Mouse (Mus musculus) cerebellum, adult 2 months (tissue): ENCODE measurements around the gene Gh. TPM values are rescaled to one million over a fixed set of nuclear protein-coding genes. Genes with fewer than 3 reads are reported as not detected.

Experiments
- DNase-seq, 2 experiments: peaks; one replicate each; pipeline ENCODE4 v3.0.0; 2021
- H3K27ac ChIP-seq: fragments of 200-500 bp; 2 replicates; pipeline ENCODE4 v1.5.1; 2012; ENCODE audit warnings: low read length, control low read depth, inconsistent platforms; ENCODE audit not compliant: insufficient read depth
- H3K27me3 ChIP-seq: fragments of 200-500 bp; 2 replicates; pipeline ENCODE4 v1.6.1; 2012; ENCODE audit warnings: inconsistent platforms, mild to moderate bottlenecking, low read length, moderate library complexity; ENCODE audit not compliant: control insufficient read depth, insufficient read depth
- H3K4me1 ChIP-seq: fragments of 200-500 bp; 2 replicates; pipeline ENCODE4 v1.6.1; 2011; ENCODE audit warnings: low read length; ENCODE audit not compliant: control insufficient read depth, insufficient read depth
- H3K4me3 ChIP-seq: fragments of 200-500 bp; replicated peaks from 2 replicates; pipeline ENCODE3; 2011; ENCODE audit warnings: mild to moderate bottlenecking, low read depth, low read length, control low read depth; ENCODE audit not compliant: insufficient read depth
- CTCF ChIP-seq: fragments of 200-500 bp; IDR thresholded peaks from 2 replicates; pipeline ENCODE4 v1.5.1; 2011; ENCODE audit warnings: low read depth, mild to moderate bottlenecking, control low read depth, low read length, moderate library complexity, borderline replicate concordance; ENCODE audit not compliant: insufficient read depth
- POLR2A ChIP-seq: fragments of 200-500 bp; IDR thresholded peaks from 2 replicates; pipeline ENCODE4 v1.6.1; 2011; ENCODE audit warnings: low read length, control low read depth, borderline replicate concordance; ENCODE audit not compliant: insufficient read depth
- WGBS: fragments of 180-500 bp; shearing (Covaris S2); methylation state at CpG from one replicate; pipeline ENCODE4 v1.1.7; 2018; 5-methylcytosine and 5-hydroxymethylcytosine counted together
- polyA plus RNA-seq: library from polyadenylated mRNA; depleted of rRNA; stranded (reverse); fragments of >200 nt; gene quantifications from 2 replicates; pipeline ENCODE4 v1.2.3, GENCODE M21; 2012

The Gh gene
- polyA plus RNA-seq, 1 experiment, result not detected

DNA sequence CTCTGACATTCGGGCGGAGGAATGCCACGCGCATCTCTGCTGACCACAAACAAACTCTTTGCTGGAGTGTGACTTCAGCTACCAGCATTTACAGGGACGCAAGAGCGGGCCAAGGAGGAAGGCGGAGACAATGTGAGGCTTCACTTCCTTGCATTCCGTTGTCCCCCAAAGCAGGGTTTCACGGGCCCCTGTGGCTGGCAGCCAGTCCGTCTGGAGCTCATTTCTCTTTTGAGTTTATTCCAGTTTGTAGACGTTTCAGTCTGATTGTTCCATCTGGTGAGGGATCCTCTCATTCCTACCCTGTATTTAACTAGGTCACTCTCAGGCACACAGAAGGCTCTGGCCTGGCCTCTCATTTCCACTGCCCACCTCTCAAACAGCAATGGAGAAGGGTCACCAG, 14.7 kb downstream of the Gh start:
- peak overlapping the region; percentile 6 for H3K4me3 ChIP-seq
- WGBS, result 6% methylated on average over 11 of the region's 11 CpGs
- H3K4me1 ChIP-seq, result peaks cover 64% of the 10 kb centered on the region
- peak overlapping the region; percentile 89 for H3K27ac ChIP-seq
- no peak for TF ChIP-seq CTCF
- TF ChIP-seq POLR2A, result peak; percentile 30; the same call in 1 of the 2 replicates
- DNase-seq, result peak; percentile 87 to 89
- no peaks in the 10 kb centered on the region for H3K27me3 ChIP-seq

DNA sequence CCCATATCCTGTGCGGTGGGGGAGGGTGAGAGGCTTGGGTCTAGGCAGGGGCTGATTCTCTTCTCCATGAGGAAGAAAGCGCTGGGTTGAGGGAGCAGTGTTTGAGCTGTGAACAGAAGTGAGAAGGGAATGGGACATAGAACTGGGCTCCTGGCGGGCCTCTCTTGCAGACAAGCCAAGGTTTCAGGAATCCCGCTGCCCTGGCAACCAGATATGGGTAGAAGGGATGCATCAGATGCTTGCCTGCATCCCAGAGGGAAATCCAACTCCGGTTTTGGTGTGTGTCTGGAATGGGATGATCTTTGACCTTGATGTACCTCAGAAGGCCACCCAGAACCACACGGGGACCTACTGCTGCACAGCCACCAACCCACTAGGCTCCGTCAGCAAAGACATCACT, 15.5 kb downstream of the Gh start:
- Histone ChIP-seq H3K4me3 (no peak overlapping the region), H3K27me3 (no peaks in the 10 kb centered on the region), H3K27ac (peak overlapping the region; percentile 89), H3K4me1 (peaks cover 59% of the 10 kb centered on the region)
- peak; percentile 60 to 63 for DNase-seq
- TF ChIP-seq CTCF (no peak), POLR2A (no peak)
- WGBS, result 34% methylated on average over 7 of the region's 7 CpGs

DNA sequence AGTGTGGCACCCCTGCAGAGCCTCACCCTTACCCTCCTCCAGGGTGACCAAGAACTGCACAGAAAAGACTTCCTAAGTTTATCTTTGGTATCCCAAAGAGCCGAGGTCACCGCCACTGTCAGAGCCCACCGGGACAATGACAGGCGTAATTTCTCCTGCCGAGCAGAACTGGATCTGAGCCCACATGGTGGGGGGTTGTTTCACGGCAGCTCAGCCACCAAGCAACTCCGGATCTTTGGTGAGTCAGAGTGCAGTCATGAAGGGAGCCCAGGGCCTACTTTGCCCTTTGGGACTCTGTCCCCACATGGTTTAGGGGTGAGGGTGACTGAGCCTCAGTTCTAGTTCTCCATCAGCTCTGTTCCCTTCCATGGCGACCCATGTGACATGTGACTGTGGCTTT, 17.5 kb downstream of the Gh start:
- H3K4me3 ChIP-seq, result no peak overlapping the region
- H3K4me1 ChIP-seq, result peaks cover 47% of the 10 kb centered on the region
- no peaks in the 10 kb centered on the region for H3K27me3 ChIP-seq
- no peak overlapping the region for H3K27ac ChIP-seq
- WGBS, result 42% methylated on average over 8 of the region's 8 CpGs
- TF ChIP-seq POLR2A (no peak), CTCF (no peak)
- no peak for DNase-seq

DNA sequence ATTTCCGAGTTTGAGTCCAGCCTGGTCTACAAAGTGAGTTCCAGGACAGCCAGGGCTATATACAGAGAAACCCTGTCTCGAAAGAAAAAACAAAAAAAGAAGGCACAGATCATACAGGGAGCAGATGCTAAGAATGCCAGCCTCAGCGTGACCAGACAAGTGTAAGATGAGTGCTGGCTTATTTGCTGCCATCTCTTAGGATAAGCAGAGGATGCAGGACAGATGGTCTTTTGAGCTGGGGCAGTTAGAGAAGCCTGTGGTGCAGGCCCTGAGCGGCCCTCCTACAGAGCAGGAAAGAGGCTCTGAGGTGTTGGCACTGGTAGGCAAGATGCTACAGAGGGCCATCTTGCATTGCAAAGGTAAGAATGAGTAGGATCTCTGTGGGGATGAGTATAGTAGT, 18.3 kb downstream of the Gh start:
- Histone ChIP-seq H3K4me3 (no peak overlapping the region), H3K27ac (peak overlapping the region; percentile 11), H3K4me1 (peaks cover 44% of the 10 kb centered on the region), H3K27me3 (no peaks in the 10 kb centered on the region)
- whole genome bisulfite sequencing, result 22% methylated on average over 4 of the region's 4 CpGs
- peak; percentile 59 to 75 for DNase-seq
- TF ChIP-seq CTCF, result no peak
- no peak for TF ChIP-seq POLR2A

DNA sequence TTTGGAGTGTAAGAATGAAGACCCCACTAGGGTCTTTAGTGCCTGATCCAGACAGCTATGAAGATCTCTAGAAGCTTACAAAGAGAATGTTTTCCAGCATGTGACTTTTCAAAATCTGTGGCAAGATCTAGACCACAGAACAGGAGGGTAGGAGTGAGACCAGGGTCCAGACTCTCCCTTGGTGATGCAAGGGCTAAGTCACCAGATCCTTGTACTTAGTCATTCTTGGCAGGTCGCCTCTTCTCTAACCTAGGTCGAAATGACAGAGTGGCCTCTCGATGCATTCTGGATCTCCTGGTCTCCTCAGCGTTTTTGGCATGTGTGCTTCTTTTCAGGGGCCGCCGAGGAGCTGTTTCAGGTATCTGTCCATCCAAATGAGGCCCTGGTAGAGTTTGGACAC, 19.2 kb downstream of the Gh start:
- Histone ChIP-seq H3K4me1 (peaks cover 37% of the 10 kb centered on the region), H3K27me3 (no peaks in the 10 kb centered on the region), H3K4me3 (no peak overlapping the region), H3K27ac (no peak overlapping the region)
- WGBS, result 71% methylated on average over 6 of the region's 6 CpGs
- no peak for TF ChIP-seq CTCF
- no peak for DNase-seq

DNA sequence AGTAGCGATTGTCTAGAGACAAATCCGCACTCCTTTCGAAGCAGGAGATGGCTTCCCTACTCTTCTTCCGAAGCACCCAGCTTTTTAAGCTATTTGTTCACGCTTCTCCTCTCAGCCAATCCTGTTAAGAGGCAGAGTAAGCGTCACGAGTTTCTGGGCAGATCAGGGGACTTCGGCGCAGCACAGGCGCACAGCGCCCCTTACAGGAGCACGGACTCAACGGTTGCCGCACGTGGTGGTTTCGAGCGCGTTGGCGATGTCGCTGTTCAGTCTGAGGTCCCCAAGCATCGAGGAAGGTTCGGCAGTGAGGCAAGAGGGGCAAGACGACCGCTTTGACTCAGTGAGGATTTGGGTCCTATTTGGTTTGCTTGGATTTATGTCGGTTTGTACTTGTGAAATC, 25.2 kb downstream of the Gh start, which contains the start of gene Tcam1:
TSS of gene Tcam1 (plus strand) at position 219 of the 400 bp plus-strand sequence.
- 5% methylated on average over 25 of the region's 25 CpGs for WGBS
- Histone ChIP-seq H3K4me1 (peaks cover 5% of the 10 kb centered on the region; the same call in 1 of the 2 replicates), H3K27ac (no peak within 1 kb of the TSS), H3K27me3 (no peaks in the 10 kb centered on the region), H3K4me3 (peak within 1 kb of the TSS; percentile 42)
- DNase-seq, result peak; percentile 89 to 94
- no peak for TF ChIP-seq POLR2A
- TF ChIP-seq CTCF, result peak; percentile 87

DNA sequence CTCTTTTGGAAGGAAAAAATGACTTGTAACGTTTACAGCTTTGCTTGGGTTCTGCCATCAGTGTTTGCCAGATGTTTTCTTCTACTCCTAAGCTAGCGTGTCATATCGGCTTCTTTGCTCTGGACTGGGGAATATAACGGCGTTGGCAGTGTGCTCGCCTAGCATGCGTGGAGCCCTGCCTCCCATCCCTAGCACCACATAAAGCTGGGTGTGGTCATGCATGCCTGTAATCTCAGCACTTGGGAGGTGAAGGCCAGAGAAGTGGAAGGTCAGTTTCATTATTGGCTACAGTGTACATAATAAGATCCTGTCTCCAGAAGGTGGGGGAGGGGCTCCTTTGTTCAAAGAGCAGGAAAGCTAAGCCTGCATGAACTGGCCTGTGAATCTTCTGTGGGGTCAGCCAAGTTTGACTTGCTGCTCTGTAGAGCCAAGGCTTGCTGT, 26.7 kb downstream of the Gh start:
- 85% methylated on average over 7 of the region's 7 CpGs for WGBS
- Histone ChIP-seq H3K4me1 (peaks cover 8% of the 10 kb centered on the region; the same call in 1 of the 2 replicates), H3K4me3 (no peak overlapping the region), H3K27me3 (no peaks in the 10 kb centered on the region), H3K27ac (no peak overlapping the region)
- no peak for DNase-seq
- no peak for TF ChIP-seq CTCF
- TF ChIP-seq POLR2A, result no peak

DNA sequence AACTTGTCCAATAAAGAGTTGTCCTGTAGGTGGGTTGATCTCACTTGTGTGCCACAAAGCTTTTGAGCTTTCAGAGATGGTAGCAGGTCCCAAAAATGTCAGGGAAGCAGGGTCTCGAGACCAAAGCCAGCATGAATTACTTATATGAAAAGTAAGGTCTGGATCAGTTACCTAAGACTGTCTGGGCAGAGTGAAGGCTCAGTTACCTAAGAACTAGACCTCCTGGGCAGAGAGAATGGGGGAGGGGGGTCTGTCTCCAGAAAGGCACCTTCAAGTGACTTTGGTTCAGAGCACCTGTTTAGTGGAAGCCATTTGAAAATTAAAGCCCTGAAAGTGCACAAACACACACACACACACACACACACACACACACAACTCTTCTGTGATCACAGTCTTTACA, 27.3 kb downstream of the Gh start:
- H3K4me1 ChIP-seq, result peaks cover 9% of the 10 kb centered on the region; the same call in 1 of the 2 replicates
- WGBS, result 93% methylated on average over 1 of the region's 1 CpGs
- H3K27me3 ChIP-seq, result no peaks in the 10 kb centered on the region
- H3K4me3 ChIP-seq, result no peak overlapping the region
- TF ChIP-seq POLR2A (no peak), CTCF (no peak)
- H3K27ac ChIP-seq, result no peak overlapping the region
- DNase-seq, result no peak

DNA sequence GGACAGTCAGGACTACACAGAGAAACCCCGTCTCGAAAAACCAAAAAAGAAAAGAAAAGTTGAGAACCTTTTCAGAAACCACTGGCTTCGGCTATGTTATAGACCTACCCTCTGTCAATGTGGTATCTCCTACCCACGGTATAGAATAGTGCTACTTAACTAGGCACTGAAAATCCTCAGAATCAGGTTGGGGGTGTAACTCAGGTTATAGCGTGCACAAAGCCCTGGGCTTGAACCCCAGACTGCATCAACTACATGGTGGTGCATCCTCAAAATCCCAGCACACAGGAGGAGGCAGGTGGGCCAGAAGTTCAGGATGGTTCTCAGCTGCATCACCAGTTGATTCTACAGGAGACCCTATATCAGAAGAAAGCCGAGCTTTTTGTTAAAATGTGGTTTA, 27.9 kb downstream of the Gh start:
- DNase-seq, result no peak
- 94% methylated on average over 6 of the region's 6 CpGs for WGBS
- Histone ChIP-seq H3K4me3 (no peak overlapping the region), H3K4me1 (peaks cover 14% of the 10 kb centered on the region; the same call in 1 of the 2 replicates), H3K27ac (no peak overlapping the region), H3K27me3 (no peaks in the 10 kb centered on the region)
- TF ChIP-seq CTCF, result no peak
- TF ChIP-seq POLR2A, result no peak
